Mouse (Mus musculus): ENCODE measurements at regions not wholly inside any gene's neighbourhood (a gene's known extent, or its start where the extent isn't known, plus 50 kb on each side); places are given as distances from the start of the nearest gene placed in this dataset.

- no peak for DNase-seq
These were observed 334.8 kb downstream of the Efna5 start for GRCm38 (mm10) chr17:62546286-62546685.

GRCm38 (mm10) chr17:62545330-62545729, 335.8 kb downstream of the Efna5 start:
- peak; percentile 36 for DNase-seq

GRCm38 (mm10) chr17:62543056-62543975, 337.8 kb downstream of the Efna5 start:
- no peak for DNase-seq

GRCm38 (mm10) chr17:62529911-62530310, 351.2 kb downstream of the Efna5 start:
- peak; percentile 55 for DNase-seq

GRCm38 (mm10) chr17:62527556-62527955, 353.6 kb downstream of the Efna5 start:
- DNase-seq: no peak

- no peak for DNase-seq
These were observed 367.5 kb downstream of the Efna5 start for GRCm38 (mm10) chr17:62513635-62514034.

GRCm38 (mm10) chr17:62510184-62510583, 370.9 kb downstream of the Efna5 start:
- no peak for DNase-seq

GRCm38 (mm10) chr17:62507766-62508485, 373.2 kb downstream of the Efna5 start:
- DNase-seq: no peak

- no peak for DNase-seq
These were observed 376.4 kb downstream of the Efna5 start for GRCm38 (mm10) chr17:62504691-62505090.

- DNase-seq: peak; percentile 64
These were observed 410.4 kb downstream of the Efna5 start for GRCm38 (mm10) chr17:62470739-62471138.

GRCm38 (mm10) chr17:62469367-62469766, 411.8 kb downstream of the Efna5 start:
- no peak for DNase-seq

- DNase-seq: no peak
These were observed 412.3 kb downstream of the Efna5 start for GRCm38 (mm10) chr17:62468859-62469258.

GRCm38 (mm10) chr17:62467072-62467471, 414.0 kb downstream of the Efna5 start:
- DNase-seq: no peak

GRCm38 (mm10) chr17:62464994-62465393, 416.1 kb downstream of the Efna5 start:
- DNase-seq: no peak

GRCm38 (mm10) chr17:62464228-62464627, 416.9 kb downstream of the Efna5 start:
- no peak for DNase-seq

- no peak for DNase-seq
These were observed 419.5 kb downstream of the Efna5 start for GRCm38 (mm10) chr17:62461304-62462245.

GRCm38 (mm10) chr17:62458964-62459363, 422.2 kb downstream of the Efna5 start:
- DNase-seq: no peak

- no peak for DNase-seq
These were observed 443.1 kb downstream of the Efna5 start for GRCm38 (mm10) chr17:62438045-62438444.

GRCm38 (mm10) chr17:62436044-62436443, 445.1 kb downstream of the Efna5 start:
- DNase-seq: no peak

- DNase-seq: no peak
These were observed 457.4 kb downstream of the Efna5 start for GRCm38 (mm10) chr17:62423476-62424385.

- DNase-seq: no peak
These were observed 463.5 kb downstream of the Efna5 start for GRCm38 (mm10) chr17:62417584-62417983.

- peak; percentile 49 for DNase-seq
These were observed 466.0 kb downstream of the Efna5 start for GRCm38 (mm10) chr17:62415152-62415551.

Data from layer of hippocampus, adult 9-11 months (tissue).